ENCODE assay signal across 24 mouse cellular contexts in genomic region chr12:75492549-75493327, GRCm38 (mm10).
DNase-seq lines count a peak whose midpoint lies in the region; ATAC-seq and TF ChIP-seq lines count a peak whose summit lies in the region.
"Had no signal": no experiment of that assay in that cellular context is flagged by ENCODE, and none has a peak within 500 bp of the region (broad histone marks: within the 10 kb centered on the region; RNA-seq: fewer than 3 reads in every experiment).

No protein-coding gene starts in this region.

- H3K4me2 ChIP-seq in liver, embryonic 16.5 days (ENCODE audit: low read depth, low read length): no peak overlapping the region
- H3K4me2 ChIP-seq: embryonic facial prominence, embryonic 12.5 days; forebrain, embryonic 13.5 days; forebrain, embryonic 15.5 days had no signal

- no peak for TF ChIP-seq CTCF in kidney, adult 2 months (conservative IDR thresholded peaks at IDR 0.05; ENCODE audit: insufficient read depth, insufficient read length, low read depth, low read length)

- no peak for TF ChIP-seq POLR2A in kidney, adult 2 months (IDR thresholded peaks at IDR 0.05; ENCODE audit: low read depth, low read length)

- peaks cover 16% of the 10 kb centered on the region for H3K4me1 ChIP-seq in kidney, adult 2 months (ENCODE audit: control insufficient read depth, insufficient read depth, low read length)
- no peaks in the 10 kb centered on the region; the same call in 1 of the 2 replicates for H3K4me1 ChIP-seq in liver, embryonic 16.5 days (ENCODE audit: control insufficient read depth, low read depth, low read length)
- H3K4me1 ChIP-seq: embryonic facial prominence, embryonic 10.5 days; embryonic facial prominence, embryonic 12.5 days; forebrain, embryonic 13.5 days; forebrain, embryonic 15.5 days had no signal

- no peaks in the 10 kb centered on the region for H3K36me3 ChIP-seq in kidney, adult 2 months (ENCODE audit: control insufficient read depth, insufficient read depth, low read length)
- H3K36me3 ChIP-seq in liver, embryonic 16.5 days (ENCODE audit: control insufficient read depth, insufficient read depth): no peaks in the 10 kb centered on the region; the same call in 1 of the 2 replicates
- H3K36me3 ChIP-seq: embryonic facial prominence, embryonic 12.5 days; forebrain, embryonic 15.5 days had no signal

- DNase-seq in heart, adult 11 months: peak; percentile 66
- no peak for DNase-seq in heart, postnatal 36 days
- no peak for DNase-seq in kidney, adult 2 months
- DNase-seq in kidney, postnatal 36 days: no peak
- DNase-seq in liver: no peak
- DNase-seq: adrenal gland, adult 8-10 months; adrenal gland, postnatal 14 days; adrenal gland, postnatal 36 days; B cell, adult 2 months; cerebellum, adult 11-12 months; cerebellum, adult 2 months; cerebellum, adult 9-10 months; cerebellum, postnatal 10 days; cerebellum, postnatal 25 days had no signal

- H3K4me3 ChIP-seq in kidney, adult 2 months (ENCODE audit: insufficient read depth, low read depth, low read length): no peak overlapping the region
- no peak overlapping the region for H3K4me3 ChIP-seq in liver, embryonic 16.5 days (ENCODE audit: low read depth, low read length)
- H3K4me3 ChIP-seq: embryonic facial prominence, embryonic 10.5 days; embryonic facial prominence, embryonic 12.5 days; forebrain, embryonic 13.5 days; forebrain, embryonic 15.5 days had no signal

- peak; percentile 54; the same call in 1 of the 2 replicates for ATAC-seq in liver, embryonic 16.5 days (ENCODE audit: low read depth)
- ATAC-seq: activated CD4-positive, CD25-positive, alpha-beta regulatory T cell, adult 4 months; CD4-positive, CD25-positive, alpha-beta regulatory T cell, adult 4 months; forebrain, embryonic 13.5 days; forebrain, embryonic 15.5 days; Patski had no signal

- no peaks in the 10 kb centered on the region for H3K9me3 ChIP-seq in liver, embryonic 16.5 days (replicated peaks; ENCODE audit: control insufficient read depth, low read length)
- H3K9me3 ChIP-seq: embryonic facial prominence, embryonic 10.5 days; embryonic facial prominence, embryonic 12.5 days; forebrain, embryonic 13.5 days; forebrain, embryonic 15.5 days; G1E had no signal

- H3K27me3 ChIP-seq in kidney, adult 2 months (replicated peaks; ENCODE audit: control insufficient read depth, insufficient read depth, low read length): no peaks in the 10 kb centered on the region
- no peaks in the 10 kb centered on the region for H3K27me3 ChIP-seq in liver, embryonic 16.5 days (ENCODE audit: control insufficient read depth, insufficient read depth, low read depth, low read length)
- H3K27me3 ChIP-seq: CH12.LX; embryonic facial prominence, embryonic 12.5 days; forebrain, embryonic 13.5 days; forebrain, embryonic 15.5 days; Patski had no signal

- peak overlapping the region; percentile 75 for H3K27ac ChIP-seq in kidney, adult 2 months (ENCODE audit: insufficient read depth, low read depth, low read length)
- H3K27ac ChIP-seq in liver, embryonic 16.5 days (ENCODE audit: low read length): no peak overlapping the region
- H3K27ac ChIP-seq: embryonic facial prominence, embryonic 10.5 days; embryonic facial prominence, embryonic 12.5 days; forebrain, embryonic 13.5 days; forebrain, embryonic 15.5 days had no signal

- no peak overlapping the region for H3K9ac ChIP-seq in liver, embryonic 16.5 days (ENCODE audit: low read depth, low read length)
- H3K9ac ChIP-seq: embryonic facial prominence, embryonic 12.5 days; forebrain, embryonic 13.5 days; forebrain, embryonic 15.5 days had no signal

- intact Hi-C loops in heart, postnatal 36 days (cut with DNase I): no loop called here

- WGBS in kidney, adult 2 months: 65% methylated on average over 3 of the region's 3 CpGs
- WGBS in liver, embryonic 16.5 days (ENCODE audit: insufficient replicate concordance): 63% methylated on average over 3 of the region's 3 CpGs
